Mouse (Mus musculus) forebrain, embryonic 11.5 days (tissue): ENCODE measurements at regions not wholly inside any gene's neighbourhood (a gene's known extent, or its start where the extent isn't known, plus 50 kb on each side); places are given as distances from the start of the nearest gene placed in this dataset.
A peak's percentile ranks its signal among the peaks of the same experiment; 100 is the strongest.

Experiments
- ATAC-seq: fragments of 200-750 bp; cut with Nextera tagmentation; replicated peaks from 2 replicates; pipeline ENCODE4 v1.8.0; 2017; ENCODE audit warnings: moderate TSS enrichment; ENCODE audit not compliant: low FRiP score
- DNase-seq: peaks from one replicate; pipeline ENCODE4 v3.0.0-alpha.2; 2017; ENCODE audit warnings: low spot score
- H3K27ac ChIP-seq: fragments of 300-500 bp; sonication (generic); 2 replicates; pipeline ENCODE4 v1.5.1; 2014; ENCODE audit warnings: low read depth, low read length
- H3K27me3 ChIP-seq: fragments of 300-500 bp; sonication (generic); 2 replicates; pipeline ENCODE4 v1.6.1; 2014; ENCODE audit warnings: mild to moderate bottlenecking, low read length, mixed read lengths; ENCODE audit not compliant: control insufficient read depth, insufficient read depth
- H3K36me3 ChIP-seq: fragments of 300-500 bp; sonication (generic); 2 replicates; pipeline ENCODE4 v1.6.1; 2014; ENCODE audit warnings: mild to moderate bottlenecking, low read length, moderate library complexity, mixed read lengths; ENCODE audit not compliant: control insufficient read depth, insufficient read depth
- H3K4me1 ChIP-seq: fragments of 300-500 bp; sonication (generic); replicated peaks from 2 replicates; pipeline ENCODE4 v1.6.1; 2014; ENCODE audit warnings: low read length, mixed read lengths; ENCODE audit not compliant: control insufficient read depth, insufficient read depth
- H3K4me2 ChIP-seq: fragments of 300-500 bp; sonication (generic); 2 replicates; pipeline ENCODE4 v1.6.1; 2014; ENCODE audit warnings: low read depth, mild to moderate bottlenecking, low read length, moderate library complexity, mixed read lengths; ENCODE audit not compliant: severe bottlenecking
- H3K4me3 ChIP-seq: fragments of 300-500 bp; sonication (generic); 2 replicates; pipeline ENCODE4 v1.5.1; 2014; ENCODE audit warnings: low read depth, low read length
- H3K9ac ChIP-seq: fragments of 300-500 bp; sonication (generic); 2 replicates; pipeline ENCODE4 v1.6.1; 2014; ENCODE audit warnings: low read length
- H3K9me3 ChIP-seq: fragments of 300-500 bp; sonication (generic); 2 replicates; pipeline ENCODE4 v1.6.1; 2016; ENCODE audit warnings: low read length, mixed read lengths; ENCODE audit not compliant: control insufficient read depth
- whole genome bisulfite sequencing: fragments of 180-500 bp; shearing (Covaris S2); extraction: QIAGEN DNeasy Blood & Tissue Kit; methylation state at CpG from one replicate; pipeline ENCODE4 v1.1.7; 2014; 5-methylcytosine and 5-hydroxymethylcytosine counted together

GRCm38 (mm10) chr4:125765171-125765570 lies 259.2 kb upstream of the Csf3r start:
- no peak overlapping the region for H3K27ac ChIP-seq
- H3K27me3 ChIP-seq: no peaks in the 10 kb centered on the region
- no peaks in the 10 kb centered on the region for H3K4me1 ChIP-seq
- H3K36me3 ChIP-seq: no peaks in the 10 kb centered on the region
- no peak overlapping the region for H3K4me2 ChIP-seq
- 84% methylated on average over 8 of the region's 8 CpGs for WGBS
- no peak overlapping the region for H3K4me3 ChIP-seq
- no peak overlapping the region for H3K9ac ChIP-seq
- H3K9me3 ChIP-seq: no peaks in the 10 kb centered on the region
- no peak for ATAC-seq
- DNase-seq: peak; percentile 14

DNA sequence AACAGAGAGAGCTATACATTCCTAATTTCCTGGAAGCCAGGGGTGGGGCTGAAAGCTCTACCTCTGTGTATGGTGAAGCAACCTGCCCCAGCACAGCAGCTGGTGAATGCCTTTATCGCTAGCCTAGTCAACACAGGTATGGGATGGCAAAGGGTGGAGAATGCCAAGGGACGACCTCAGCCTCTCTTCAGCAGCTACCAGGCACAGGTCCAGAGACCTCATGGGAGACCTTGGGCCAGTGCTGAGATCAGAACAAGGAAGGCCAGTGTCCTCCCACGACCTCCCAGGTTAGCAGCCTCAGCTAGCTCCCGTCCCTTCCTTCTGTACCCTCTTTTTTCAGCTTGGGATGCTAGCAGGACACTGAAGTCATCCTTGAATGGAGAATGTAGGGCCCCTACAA lies 247.2 kb upstream of the Csf3r start:
- no peak overlapping the region for H3K4me3 ChIP-seq
- H3K27me3 ChIP-seq: no peaks in the 10 kb centered on the region
- DNase-seq (no peak), ATAC-seq (no peak)
- no peaks in the 10 kb centered on the region for H3K36me3 ChIP-seq
- H3K4me2 ChIP-seq: no peak overlapping the region
- peaks cover 13% of the 10 kb centered on the region; the same call in 1 of the 2 replicates for H3K4me1 ChIP-seq
- H3K27ac ChIP-seq: no peak overlapping the region
- WGBS: 76% methylated on average over 4 of the region's 4 CpGs
- no peak overlapping the region for H3K9ac ChIP-seq
- H3K9me3 ChIP-seq: no peaks in the 10 kb centered on the region

DNA sequence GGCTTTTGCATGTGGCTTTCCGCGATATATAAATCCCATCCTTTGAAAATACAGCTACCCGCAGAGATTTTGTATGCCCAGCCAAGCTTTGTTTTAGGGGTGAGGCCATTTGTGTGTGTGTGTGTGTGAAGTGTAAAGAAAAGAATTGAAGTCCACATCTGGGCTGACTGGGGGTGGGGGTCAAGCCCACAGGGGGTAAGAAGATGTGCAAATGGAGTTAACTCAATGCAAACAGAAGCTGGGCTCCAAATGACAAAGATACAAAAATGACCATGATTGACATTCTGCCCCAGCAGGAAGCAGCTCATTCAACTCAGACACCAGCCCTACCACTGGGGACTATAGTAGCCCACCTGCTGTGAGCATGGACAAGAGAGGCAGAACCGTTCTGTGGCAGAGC lies 244.2 kb upstream of the Csf3r start:
- no peak overlapping the region for H3K9ac ChIP-seq
- H3K4me1 ChIP-seq: peaks cover 13% of the 10 kb centered on the region; the same call in 1 of the 2 replicates
- H3K27me3 ChIP-seq: no peaks in the 10 kb centered on the region
- 19% methylated on average over 4 of the region's 4 CpGs for WGBS
- no peak for ATAC-seq
- H3K36me3 ChIP-seq: no peaks in the 10 kb centered on the region
- H3K27ac ChIP-seq: no peak overlapping the region
- no peak overlapping the region for H3K4me3 ChIP-seq
- H3K9me3 ChIP-seq: no peaks in the 10 kb centered on the region
- no peak for DNase-seq
- no peak overlapping the region for H3K4me2 ChIP-seq

GRCm38 (mm10) chr4:125780921-125781487 lies 243.3 kb upstream of the Csf3r start:
- Histone ChIP-seq H3K27ac (no peak overlapping the region), H3K4me3 (no peak overlapping the region), H3K4me2 (no peak overlapping the region), H3K4me1 (peaks cover 13% of the 10 kb centered on the region; the same call in 1 of the 2 replicates), H3K9ac (no peak overlapping the region), H3K36me3 (no peaks in the 10 kb centered on the region), H3K27me3 (no peaks in the 10 kb centered on the region), H3K9me3 (no peaks in the 10 kb centered on the region)
- WGBS: 13% methylated on average over 12 of the region's 12 CpGs
- no peak for ATAC-seq
- no peak for DNase-seq

GRCm38 (mm10) chr4:125782346-125782745 lies 242.0 kb upstream of the Csf3r start:
- Histone ChIP-seq H3K9ac (no peak overlapping the region), H3K4me1 (peaks cover 13% of the 10 kb centered on the region; the same call in 1 of the 2 replicates), H3K4me3 (no peak overlapping the region), H3K27ac (no peak overlapping the region), H3K27me3 (no peaks in the 10 kb centered on the region), H3K4me2 (no peak overlapping the region), H3K9me3 (no peaks in the 10 kb centered on the region), H3K36me3 (no peaks in the 10 kb centered on the region)
- 85% methylated on average over 3 of the region's 3 CpGs for WGBS
- no peak for DNase-seq
- ATAC-seq: no peak

GRCm38 (mm10) chr4:125786083-125786482 lies 238.3 kb upstream of the Csf3r start:
- Histone ChIP-seq H3K9ac (no peak overlapping the region), H3K27ac (no peak overlapping the region), H3K27me3 (no peaks in the 10 kb centered on the region), H3K4me3 (no peak overlapping the region), H3K4me2 (no peak overlapping the region), H3K4me1 (peaks cover under 1% of the 10 kb centered on the region; the same call in 1 of the 2 replicates), H3K36me3 (no peaks in the 10 kb centered on the region), H3K9me3 (no peaks in the 10 kb centered on the region)
- ATAC-seq (no peak), DNase-seq (no peak)
- WGBS: 8% methylated on average over 3 of the region's 3 CpGs

DNA sequence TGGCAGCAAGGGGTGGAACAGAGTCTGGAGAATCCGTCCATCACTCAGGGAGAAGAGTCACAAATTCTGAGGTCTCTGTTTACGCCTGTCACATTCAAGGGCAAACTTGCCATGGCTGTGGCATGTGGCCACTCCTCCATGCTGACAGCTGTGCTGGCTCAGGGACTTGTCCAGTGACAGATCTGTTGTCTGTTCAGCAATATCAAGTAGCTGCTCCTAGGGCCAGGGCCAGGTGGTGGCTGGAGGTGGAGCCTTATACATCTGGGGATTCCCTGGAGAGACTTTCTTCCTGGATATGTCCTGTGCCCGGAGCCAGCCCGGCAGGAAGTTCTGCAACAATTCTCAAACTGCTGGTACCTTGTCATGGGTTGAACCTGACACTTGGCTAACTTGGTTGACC lies 229.7 kb upstream of the Csf3r start:
- H3K27me3 ChIP-seq: no peaks in the 10 kb centered on the region
- ATAC-seq (no peak), DNase-seq (no peak)
- H3K4me1 ChIP-seq: no peaks in the 10 kb centered on the region
- H3K4me2 ChIP-seq: no peak overlapping the region
- H3K4me3 ChIP-seq: no peak overlapping the region
- H3K36me3 ChIP-seq: no peaks in the 10 kb centered on the region
- H3K9ac ChIP-seq: no peak overlapping the region
- WGBS: 91% methylated on average over 4 of the region's 4 CpGs
- H3K27ac ChIP-seq: no peak overlapping the region
- no peaks in the 10 kb centered on the region for H3K9me3 ChIP-seq

DNA sequence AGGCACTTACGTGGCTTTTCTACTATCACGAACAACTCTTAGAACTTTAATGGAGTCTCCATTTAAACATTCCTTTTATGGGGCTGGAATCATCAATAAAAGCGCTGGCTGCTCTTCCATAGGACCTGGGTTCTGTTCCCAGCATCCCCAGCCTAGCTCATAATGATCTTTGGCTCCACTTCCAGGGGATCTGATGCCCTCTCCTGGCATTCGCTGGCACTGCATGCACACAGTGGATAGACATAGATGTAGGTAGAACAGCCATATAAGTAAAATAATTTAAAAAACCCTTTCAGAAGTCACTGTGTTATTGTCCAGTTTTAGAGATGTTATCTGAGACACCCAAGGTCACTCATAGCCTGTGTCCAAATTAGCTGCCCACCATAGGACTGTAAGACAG lies 216.4 kb upstream of the Csf3r start:
- H3K36me3 ChIP-seq: no peaks in the 10 kb centered on the region
- H3K4me1 ChIP-seq: peaks cover 4% of the 10 kb centered on the region; the same call in 1 of the 2 replicates
- 93% methylated on average over 4 of the region's 4 CpGs for WGBS
- ATAC-seq (no peak), DNase-seq (no peak)
- H3K9ac ChIP-seq: no peak overlapping the region
- no peaks in the 10 kb centered on the region for H3K9me3 ChIP-seq
- H3K27ac ChIP-seq: no peak overlapping the region
- H3K27me3 ChIP-seq: peaks cover 4% of the 10 kb centered on the region; the same call in 1 of the 2 replicates
- no peak overlapping the region for H3K4me2 ChIP-seq
- H3K4me3 ChIP-seq: no peak overlapping the region

- Histone ChIP-seq H3K4me1 (peaks cover 4% of the 10 kb centered on the region; the same call in 1 of the 2 replicates), H3K4me2 (no peak overlapping the region), H3K36me3 (no peaks in the 10 kb centered on the region), H3K9me3 (no peaks in the 10 kb centered on the region), H3K27ac (no peak overlapping the region), H3K4me3 (no peak overlapping the region), H3K9ac (no peak overlapping the region), H3K27me3 (peaks cover 4% of the 10 kb centered on the region; the same call in 1 of the 2 replicates)
- peak; percentile 60 for DNase-seq
- ATAC-seq: 0 out of 2 replicates have a peak, but pooled peaks have one; percentile 36
- WGBS: 10% methylated on average over 9 of the region's 9 CpGs
Measured at GRCm38 (mm10) chr4:125809446-125810108, 214.8 kb upstream of the Csf3r start.
